Mouse (Mus musculus) kidney, adult 2 months (tissue): ENCODE results near the gene Olfr985. TPM values are rescaled to one million over a fixed set of nuclear protein-coding genes. Genes with fewer than 3 reads are reported as not detected.

Experiments used
- DNase-seq: peaks from one replicate; pipeline ENCODE4 v3.0.0; 2021
- H3K27ac ChIP-seq: fragments of 200-500 bp; 2 replicates; pipeline ENCODE4 v1.5.1; 2012; ENCODE audit warnings: low read depth, low read length, control low read depth, inconsistent platforms; ENCODE audit not compliant: insufficient read depth
- H3K27me3 ChIP-seq: fragments of 200-500 bp; replicated peaks from 2 replicates; pipeline ENCODE4 v1.6.1; 2012; ENCODE audit warnings: mild to moderate bottlenecking, moderate library complexity, low read length, inconsistent platforms; ENCODE audit not compliant: control insufficient read depth, insufficient read depth
- H3K36me3 ChIP-seq: fragments of 200-500 bp; 2 replicates; pipeline ENCODE4 v1.6.1; 2012; ENCODE audit warnings: mild to moderate bottlenecking, moderate library complexity, low read length, inconsistent platforms; ENCODE audit not compliant: control insufficient read depth, insufficient read depth
- H3K4me1 ChIP-seq: fragments of 200-500 bp; 2 replicates; pipeline ENCODE4 v1.6.1; 2011; ENCODE audit warnings: low read length; ENCODE audit not compliant: control insufficient read depth, insufficient read depth
- H3K4me3 ChIP-seq: fragments of 200-500 bp; 2 replicates; pipeline ENCODE4 v1.5.1; 2011; ENCODE audit warnings: mild to moderate bottlenecking, low read depth, low read length, control low read depth; ENCODE audit not compliant: insufficient read depth
- CTCF ChIP-seq: fragments of 200-500 bp; conservative IDR thresholded peaks from 2 replicates; pipeline ENCODE4 v1.5.1; 2011; ENCODE audit warnings: low read depth, mild to moderate bottlenecking, control low read depth, low read length, moderate library complexity, mixed read lengths; ENCODE audit not compliant: insufficient read depth, insufficient read length
- POLR2A ChIP-seq: fragments of 200-500 bp; IDR thresholded peaks from one replicate; pipeline ENCODE4 v1.6.1; 2011; ENCODE audit warnings: low read depth, low read length, control low read depth
- WGBS: fragments of 180-500 bp; shearing (Covaris S2); methylation state at CpG from one replicate; pipeline ENCODE4 v1.1.7; 2018; 5-methylcytosine and 5-hydroxymethylcytosine counted together
- polyA plus RNA-seq: library from polyadenylated mRNA; depleted of rRNA; stranded (reverse); fragments of >200 nt; gene quantifications from 2 replicates; pipeline ENCODE4 v1.2.3, GENCODE M21; 2012; rRNA removed

The Olfr985 gene
- polyA plus RNA-seq, 1 experiment: not detected

DNA sequence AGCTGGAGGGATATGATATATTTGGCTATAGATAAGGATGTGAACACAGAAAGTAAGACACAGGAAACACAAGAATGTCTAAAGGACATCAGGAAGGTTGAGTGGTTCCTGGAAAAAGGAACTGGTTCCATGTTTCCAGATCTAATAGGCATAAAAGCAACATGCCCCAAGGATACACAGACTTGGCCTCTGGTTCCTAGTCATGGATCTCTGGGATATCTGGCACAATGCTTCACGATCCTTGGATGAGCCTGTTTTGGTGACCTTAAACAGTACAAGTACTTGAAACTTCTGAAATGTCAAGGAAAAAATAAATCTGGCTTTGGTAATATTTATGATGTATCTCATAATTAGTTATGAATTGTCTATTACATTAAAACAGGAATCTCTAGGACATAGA lies 572 bp upstream of the Olfr985 start:
- Histone ChIP-seq H3K27ac (no peak overlapping the region), H3K4me1 (0 out of 2 replicates have a peak, but pooled peaks cover 3% of the 10 kb centered on the region), H3K4me3 (no peak overlapping the region), H3K27me3 (no peaks in the 10 kb centered on the region), H3K36me3 (no peaks in the 10 kb centered on the region)
- DNase-seq: no peak
- TF ChIP-seq POLR2A: no peak
- TF ChIP-seq CTCF: no peak
- 73% methylated on average over 1 of the region's 1 CpGs for whole genome bisulfite sequencing

DNA sequence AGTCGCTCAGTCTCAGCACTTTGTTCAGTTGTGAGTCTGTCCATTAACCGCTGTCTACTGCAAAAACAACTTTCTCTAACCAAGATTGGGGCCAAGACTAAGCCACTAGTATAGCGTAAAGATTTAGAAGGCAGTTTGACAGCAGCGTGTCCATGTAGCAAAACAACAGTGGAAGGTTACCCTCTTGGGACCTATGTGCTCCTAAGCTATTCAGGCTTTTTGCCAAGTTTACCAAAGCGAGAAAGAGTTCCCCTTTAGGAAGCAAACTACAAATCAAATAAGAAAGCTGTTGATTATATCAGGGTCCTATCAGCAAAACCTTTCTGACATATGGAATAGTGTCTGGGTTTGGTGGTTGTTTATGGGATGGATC lies 12.7 kb downstream of the Olfr985 start:
- Histone ChIP-seq H3K36me3 (no peaks in the 10 kb centered on the region), H3K27ac (no peak overlapping the region)
- WGBS: 51% methylated on average over 5 of the region's 5 CpGs

DNA sequence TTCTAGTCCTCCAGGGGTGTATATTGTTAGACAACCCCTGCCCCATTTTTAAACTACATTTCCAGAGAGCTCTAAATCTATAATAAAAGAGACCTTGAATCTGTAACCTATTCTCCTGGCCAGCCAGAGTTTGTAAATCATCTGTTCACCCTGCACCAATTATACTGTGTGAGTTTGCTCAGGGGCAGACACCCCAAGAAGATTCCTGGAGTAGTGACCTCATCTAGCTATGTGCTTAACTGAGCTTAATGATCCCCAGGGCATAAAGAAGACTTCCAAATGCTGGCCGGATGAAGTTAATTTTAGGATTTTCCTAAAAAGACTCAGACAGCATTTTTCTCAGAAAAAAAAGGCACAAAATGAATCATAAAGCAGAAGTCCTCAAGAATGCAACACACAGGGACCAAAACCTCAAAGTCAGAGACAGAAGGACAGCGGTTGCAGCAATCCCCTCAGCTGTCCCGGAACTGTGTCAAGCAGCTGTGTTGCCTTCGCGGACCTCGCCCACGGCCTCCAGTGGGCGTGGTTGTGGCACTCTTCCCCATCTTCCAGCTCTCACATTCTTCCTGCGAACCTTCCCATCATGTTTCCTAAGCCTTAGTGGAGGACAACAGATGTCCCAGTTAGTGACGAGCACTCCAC lies 13.2 kb downstream of the Olfr985 start:
- H3K27me3 ChIP-seq: no peaks in the 10 kb centered on the region
- H3K4me1 ChIP-seq: no peaks in the 10 kb centered on the region
- H3K27ac ChIP-seq: no peak overlapping the region
- TF ChIP-seq CTCF (no peak), POLR2A (no peak)
- WGBS: 44% methylated on average over 10 of the region's 10 CpGs
- no peak overlapping the region for H3K4me3 ChIP-seq
- DNase-seq: peak; percentile 29
- no peaks in the 10 kb centered on the region for H3K36me3 ChIP-seq

More for the DNA sequence above, 12.7 kb downstream of the Olfr985 start:
- Histone ChIP-seq H3K4me1 (no peaks in the 10 kb centered on the region), H3K27me3 (no peaks in the 10 kb centered on the region), H3K4me3 (no peak overlapping the region)
- TF ChIP-seq CTCF (no peak), POLR2A (no peak)
- no peak for DNase-seq

DNA sequence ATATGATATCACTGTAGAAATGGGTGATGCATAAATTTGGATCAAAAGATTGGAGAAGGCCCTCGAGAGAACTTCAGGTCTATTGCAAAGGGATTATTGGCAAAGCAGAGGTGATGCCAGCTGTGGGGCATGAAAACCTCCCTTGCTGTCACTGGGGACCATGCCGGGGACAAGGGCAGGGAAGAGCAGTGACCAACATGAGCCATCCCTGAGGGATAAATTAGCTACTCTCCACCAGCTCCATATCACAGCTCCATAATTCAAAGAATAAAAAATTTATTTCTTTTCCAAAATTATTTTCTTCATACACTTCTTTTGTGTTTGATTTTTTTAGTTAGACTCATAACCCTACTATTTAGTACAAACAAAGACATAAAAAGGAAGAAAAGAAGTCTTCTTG lies 15.9 kb downstream of the Olfr985 start, which contains the start of gene Olfr984:
Gene Olfr984 (minus strand): TSS at position 101 of the 400 bp plus-strand sequence.
- WGBS: 81% methylated on average over 2 of the region's 2 CpGs
- H3K4me1 ChIP-seq: no peaks in the 10 kb centered on the region
- no peak within 1 kb of the TSS for H3K4me3 ChIP-seq
- no peak within 1 kb of the TSS for H3K27ac ChIP-seq
- no peak for TF ChIP-seq POLR2A
- no peak for TF ChIP-seq CTCF
- no peaks in the 10 kb centered on the region for H3K36me3 ChIP-seq
- DNase-seq: no peak
- no peaks in the 10 kb centered on the region for H3K27me3 ChIP-seq

DNA sequence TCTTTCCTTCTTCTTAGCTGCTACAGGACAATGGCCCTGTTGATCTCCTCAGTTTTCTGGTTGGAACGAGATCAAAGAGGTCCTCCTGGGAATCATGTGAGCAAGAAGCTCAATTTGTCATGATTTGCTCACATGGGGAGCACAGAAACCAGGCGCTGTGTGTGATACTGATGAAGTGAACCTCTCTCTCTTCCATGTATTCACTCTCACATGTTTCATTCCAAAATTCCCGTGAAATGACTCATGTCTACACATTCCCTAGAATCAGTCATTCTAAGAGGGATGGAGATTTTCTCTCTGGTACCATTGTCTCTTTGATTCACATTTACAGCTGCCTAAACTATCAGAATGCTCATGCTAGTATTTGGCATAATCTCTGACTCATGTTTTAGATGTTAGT lies 35.2 kb downstream of the Olfr985 start:
- WGBS: 66% methylated on average over 3 of the region's 3 CpGs
- Histone ChIP-seq H3K36me3 (no peaks in the 10 kb centered on the region), H3K4me3 (no peak overlapping the region), H3K27me3 (no peaks in the 10 kb centered on the region), H3K4me1 (no peaks in the 10 kb centered on the region), H3K27ac (no peak overlapping the region)
- TF ChIP-seq POLR2A: no peak
- no peak for DNase-seq

DNA sequence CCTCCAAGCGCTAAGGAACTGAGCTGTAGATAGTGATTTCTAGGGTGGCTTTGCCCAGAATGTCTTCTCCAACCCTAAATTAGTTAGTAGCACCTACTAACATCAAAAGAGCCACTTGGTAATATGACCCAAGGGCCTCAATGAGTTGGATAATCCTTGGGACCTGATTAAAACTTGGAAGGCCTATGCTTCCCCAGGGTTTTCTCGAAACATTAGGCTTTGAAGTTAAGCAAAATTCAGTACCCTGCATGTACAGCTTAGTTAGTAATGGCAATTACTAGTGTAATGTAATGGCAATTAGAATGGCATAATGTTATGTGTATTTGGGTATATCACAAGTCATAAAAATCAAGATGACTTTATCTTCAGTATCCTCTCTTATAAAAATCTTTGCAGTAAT lies 36.5 kb downstream of the Olfr985 start, which contains the start of gene Olfr983:
Gene Olfr983 (minus strand): TSS at position 101 of the 400 bp plus-strand sequence.
- Histone ChIP-seq H3K27me3 (no peaks in the 10 kb centered on the region), H3K4me1 (no peaks in the 10 kb centered on the region), H3K4me3 (no peak within 1 kb of the TSS), H3K36me3 (no peaks in the 10 kb centered on the region), H3K27ac (no peak within 1 kb of the TSS)
- 80% methylated on average over 2 of the region's 2 CpGs for WGBS
- TF ChIP-seq CTCF (no peak), POLR2A (no peak)
- no peak for DNase-seq

Other genes starting within 250 kb of the Olfr985 start
- not detected in 2 replicates for gene Olfr229, start 222.8 kb downstream of the Olfr985 start, polyA plus RNA-seq
- gene Olfr974, start 192.7 kb downstream of the Olfr985 start, polyA plus RNA-seq: not detected in 2 replicates
- gene Olfr975, start 178.1 kb downstream of the Olfr985 start, polyA plus RNA-seq: not detected in 2 replicates
- gene Olfr976, start 169.1 kb downstream of the Olfr985 start, polyA plus RNA-seq: not detected in 2 replicates
- not detected in 2 replicates for gene Olfr978, start 138.1 kb downstream of the Olfr985 start, polyA plus RNA-seq
- not detected in 2 replicates for gene Olfr979, start 126.7 kb downstream of the Olfr985 start, polyA plus RNA-seq
- gene Olfr980, start 120.6 kb downstream of the Olfr985 start, polyA plus RNA-seq: not detected in 2 replicates
- gene Olfr981, start 108.7 kb downstream of the Olfr985 start, polyA plus RNA-seq: not detected in 2 replicates
- gene Olfr982, start 56.4 kb downstream of the Olfr985 start, polyA plus RNA-seq: not detected in 2 replicates
- not detected in 2 replicates for gene Olfr983, start 36.6 kb downstream of the Olfr985 start, polyA plus RNA-seq
- gene Olfr984, start 16.0 kb downstream of the Olfr985 start, polyA plus RNA-seq: not detected in 2 replicates
- gene Tmem225, start 17.9 kb upstream of the Olfr985 start, polyA plus RNA-seq: not detected in 2 replicates
- gene Olfr986, start 50.7 kb upstream of the Olfr985 start, polyA plus RNA-seq: not detected in 2 replicates
- 0.94 and 1.1 TPM in 2 replicates for gene Zfp202, start 62.1 kb upstream of the Olfr985 start, polyA plus RNA-seq
- 0.05 and 0.38 TPM in 2 replicates for gene Scn3b, start 139.0 kb upstream of the Olfr985 start, polyA plus RNA-seq